Mouse (Mus musculus): ENCODE data around the gene Bmp7.

Bmp7 gene

DNA sequence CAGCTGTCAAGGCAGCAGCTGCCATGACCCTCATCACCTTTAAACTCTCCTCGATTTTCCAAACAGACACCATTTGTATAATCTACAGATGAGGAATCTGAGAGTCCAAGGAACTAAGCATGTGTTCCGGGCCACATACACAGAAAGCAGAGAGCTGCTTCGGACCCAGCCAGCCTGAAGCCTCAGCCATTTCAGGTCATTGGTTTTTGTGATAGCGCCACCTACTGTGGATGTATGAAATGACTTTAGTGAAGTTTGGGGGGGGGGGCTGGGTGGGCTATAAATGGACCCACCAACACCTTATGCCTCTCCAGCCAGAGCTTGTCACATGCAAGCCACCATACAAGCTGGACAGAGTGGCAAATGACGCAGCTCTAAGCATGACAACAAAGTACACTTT lies 8.9 kb upstream of the Bmp7 start:
- DNase-seq (ENCODE audit: low read depth, low spot score): no peak

DNA sequence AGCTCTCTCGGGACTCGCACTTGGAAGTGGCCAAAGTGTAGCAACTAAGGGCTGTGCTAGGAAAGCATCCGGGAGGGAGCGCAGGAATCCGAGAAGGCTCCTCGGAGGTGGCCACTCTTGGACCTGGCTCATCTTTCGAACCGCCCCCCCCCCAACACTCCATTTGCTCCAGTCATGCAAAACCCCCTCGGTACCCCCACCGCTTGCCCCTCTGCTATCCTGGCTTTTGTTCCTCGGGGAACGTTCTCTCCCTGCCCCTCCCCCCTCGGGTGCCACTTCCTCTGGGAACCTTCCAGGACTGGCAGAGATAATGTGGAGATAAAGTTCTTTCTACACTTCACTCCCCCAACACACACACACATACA lies 660 bp upstream of the Bmp7 start:
- no peak for DNase-seq (ENCODE audit: low read depth, low spot score)

DNA sequence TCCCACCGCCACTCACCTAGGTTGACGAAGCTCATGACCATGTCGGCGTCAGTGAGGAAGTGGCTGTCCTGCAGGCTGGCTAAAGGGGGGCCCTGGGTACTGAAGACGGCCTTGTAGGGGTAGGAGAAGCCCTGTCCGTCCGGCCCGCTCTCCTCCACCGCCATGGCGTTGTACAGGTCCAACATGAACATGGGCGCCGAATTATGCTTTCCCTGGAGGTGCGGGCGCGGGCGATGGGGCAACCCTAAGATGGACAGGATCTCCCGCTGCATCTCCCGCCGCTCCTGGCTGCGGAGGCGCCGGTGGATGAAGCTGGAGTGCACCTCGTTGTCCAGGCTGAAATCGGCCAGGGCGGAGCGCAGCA lies 500 bp downstream of the Bmp7 start:
- DNase-seq (ENCODE audit: low read depth, low spot score): no peak

DNA sequence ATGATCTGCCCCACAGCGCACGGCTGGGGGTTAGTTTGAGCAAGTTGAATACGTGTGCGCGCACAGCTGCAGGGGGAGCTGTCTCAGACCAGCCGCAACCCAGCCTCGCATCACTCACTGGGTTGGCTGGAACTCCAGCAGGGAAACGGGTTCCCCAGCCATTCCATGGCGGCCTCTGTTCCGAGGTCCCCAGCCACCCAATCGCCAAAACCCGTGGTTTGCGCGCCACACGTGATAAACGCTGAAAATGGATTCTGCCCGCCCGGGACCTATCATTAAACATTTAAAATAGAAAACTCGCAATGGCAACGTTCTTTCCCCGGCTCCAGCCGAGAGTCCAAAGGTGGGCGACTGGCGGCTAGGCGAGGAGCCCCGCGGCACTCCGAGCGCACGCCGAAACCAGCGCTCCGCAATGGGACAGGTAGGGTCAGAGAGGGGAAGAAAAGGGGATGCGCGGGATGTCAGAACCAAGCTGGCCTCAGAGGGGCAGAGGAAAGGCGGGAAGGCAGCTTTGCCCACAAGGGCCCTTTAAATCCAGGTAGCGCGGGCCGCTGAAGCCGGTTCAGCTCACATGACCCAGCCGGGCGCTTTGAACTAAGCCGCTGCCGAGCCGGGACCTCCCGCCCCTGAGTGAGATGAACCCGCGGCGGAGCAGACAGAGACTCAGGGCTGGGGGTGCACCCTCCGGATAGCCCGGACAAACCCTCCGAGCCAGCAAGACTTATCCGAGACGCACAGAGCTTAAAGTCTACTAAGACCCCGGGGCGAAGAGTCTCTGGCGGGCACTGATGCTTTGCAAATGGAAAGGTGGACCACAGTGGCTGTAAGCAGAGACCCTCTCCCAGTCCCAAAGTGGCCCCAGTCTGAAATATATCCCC lies 1.1 kb downstream of the Bmp7 start:
- DNase-seq (ENCODE audit: low read depth, low spot score): no peak

DNA sequence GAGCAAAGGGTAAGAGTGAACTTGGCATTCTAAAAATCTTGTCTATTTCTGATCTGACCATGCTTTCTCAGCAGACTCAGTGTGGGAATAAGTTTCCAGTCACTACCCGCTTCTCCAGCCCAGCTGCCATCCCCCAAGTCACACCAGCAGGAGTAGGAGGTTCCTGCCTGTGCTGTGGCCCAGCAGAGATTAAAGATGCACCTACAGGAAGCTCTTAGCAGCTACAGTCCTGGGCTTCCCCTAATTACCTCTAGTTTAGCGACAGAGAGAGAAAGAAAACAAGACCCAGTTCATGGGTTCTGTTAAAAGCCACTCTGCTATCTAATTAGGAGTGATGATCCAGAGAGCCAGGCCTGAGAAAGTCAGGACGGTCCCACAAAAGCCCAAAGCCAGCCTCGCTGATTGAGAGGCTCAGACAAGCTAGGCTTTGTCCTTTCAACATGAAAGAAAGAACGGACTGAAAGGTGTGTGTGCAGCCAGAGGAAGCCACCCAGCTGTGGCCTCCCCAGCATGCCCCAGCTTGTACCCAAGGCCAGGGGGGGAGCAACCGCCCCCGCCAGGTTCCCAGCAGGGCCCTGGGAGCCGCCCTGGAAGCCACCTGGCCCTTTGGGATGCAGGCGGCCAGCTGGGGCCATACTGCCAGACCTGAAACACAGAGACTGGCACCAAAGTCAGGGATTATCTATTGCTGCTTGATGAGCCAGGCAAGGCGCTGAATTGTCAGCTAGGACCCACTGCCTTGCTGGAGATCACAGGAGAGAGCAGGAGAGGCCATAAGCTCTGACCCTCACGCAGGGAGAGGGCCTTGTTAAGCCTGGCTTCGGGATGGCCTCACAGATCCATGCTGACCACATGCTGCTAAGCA lies 2.6 kb downstream of the Bmp7 start:
- DNase-seq (ENCODE audit: low read depth, low spot score): no peak

DNA sequence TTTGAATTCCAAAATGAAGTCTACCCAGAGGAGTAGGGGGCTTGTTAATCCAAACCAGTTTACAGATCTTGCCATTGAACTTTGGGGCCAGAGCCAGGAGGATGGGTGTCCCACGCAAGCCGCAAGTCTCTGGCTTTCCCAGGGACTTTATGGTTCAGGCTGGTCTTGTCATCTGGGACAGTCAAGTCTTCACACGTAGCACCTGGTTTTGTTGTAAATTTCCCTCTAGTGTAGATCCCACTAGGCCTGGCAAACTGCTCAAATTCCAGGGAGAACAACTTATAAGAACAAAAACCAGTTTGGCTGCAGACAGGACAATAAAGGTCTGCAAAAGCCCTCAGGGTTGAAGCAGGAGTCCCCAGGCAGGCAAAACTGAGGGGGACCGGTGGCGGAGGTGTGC lies 3.3 kb downstream of the Bmp7 start:
- no peak for DNase-seq (ENCODE audit: low read depth, low spot score)

DNA sequence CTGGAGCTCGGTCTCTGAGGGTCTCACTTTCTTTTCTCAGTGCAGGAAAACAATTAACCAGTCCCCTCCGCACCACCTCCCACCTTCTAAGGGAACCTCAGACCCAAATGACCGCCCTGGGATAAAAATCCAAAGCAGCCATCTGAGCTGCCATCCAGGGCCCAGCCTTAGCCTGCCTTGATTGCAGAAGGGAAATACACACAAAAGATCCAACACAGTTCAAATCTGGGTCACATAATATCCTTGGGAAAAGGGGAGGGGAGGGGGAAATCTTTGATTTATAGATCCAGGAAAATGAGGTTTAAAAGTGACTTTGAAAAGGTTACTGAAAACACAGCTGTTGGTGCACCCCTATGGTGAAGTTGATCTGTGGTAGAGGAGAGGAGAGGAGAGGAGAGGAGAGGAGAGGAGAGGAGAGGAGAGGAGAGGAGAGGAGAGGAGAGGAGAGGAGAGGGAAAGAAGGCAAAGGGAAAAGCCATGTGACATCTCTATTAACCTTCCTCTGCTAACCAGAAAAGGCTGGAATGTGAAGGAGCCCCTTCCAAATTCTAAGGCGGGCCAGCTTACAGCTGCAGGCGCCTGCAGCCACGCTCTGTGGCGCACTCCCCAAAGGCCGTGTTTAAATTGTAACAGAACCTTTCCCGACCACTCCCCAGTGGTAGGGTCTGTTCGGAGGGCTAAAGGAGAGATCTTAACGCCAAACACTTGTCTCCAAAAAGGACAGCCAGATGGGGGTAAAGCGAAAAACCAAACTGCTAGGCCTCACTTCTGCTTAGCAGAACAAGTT lies 4.2 kb downstream of the Bmp7 start:
- no peak for DNase-seq (ENCODE audit: low read depth, low spot score)

DNA sequence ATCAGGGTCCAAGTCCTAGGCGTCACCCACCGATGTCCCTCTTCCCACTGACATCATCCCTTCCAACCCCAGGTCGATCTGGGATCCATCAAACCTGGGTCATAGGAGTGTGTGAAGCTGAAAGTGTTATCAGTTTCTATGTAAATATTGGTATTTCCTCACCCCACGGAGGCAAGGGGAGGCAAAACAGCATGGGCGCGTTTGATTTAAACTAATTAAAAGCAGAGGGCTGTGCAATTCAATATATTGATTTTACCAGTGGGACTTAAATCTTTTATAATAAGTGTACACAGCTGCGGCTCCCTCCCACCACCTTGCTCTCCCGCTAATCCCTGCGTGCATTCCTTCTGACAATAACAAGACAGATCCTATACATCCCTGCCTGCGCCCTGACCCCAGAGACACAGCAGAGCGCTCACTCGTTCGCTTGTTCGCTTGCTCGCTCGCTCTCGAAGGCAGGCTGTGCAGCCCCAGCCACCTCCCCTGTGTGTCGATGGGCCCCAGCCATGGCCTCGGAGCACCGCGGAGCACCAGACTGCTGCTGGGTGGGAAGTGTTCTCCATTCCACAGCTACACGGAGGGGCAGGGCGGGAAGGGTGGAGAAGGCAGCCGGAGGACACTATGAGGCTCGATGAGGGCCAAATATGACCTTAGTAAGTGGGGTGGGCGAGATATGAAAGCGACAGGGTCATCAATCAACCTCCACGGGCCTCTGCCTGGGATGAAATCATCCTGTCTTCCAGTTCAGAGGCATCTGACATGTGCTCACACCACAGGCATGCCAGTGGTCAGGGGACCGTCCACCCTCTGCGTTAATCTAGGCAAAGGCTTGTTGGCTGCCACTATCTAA lies 5.0 kb downstream of the Bmp7 start:
- DNase-seq (ENCODE audit: low read depth, low spot score): peak; percentile 42

DNA sequence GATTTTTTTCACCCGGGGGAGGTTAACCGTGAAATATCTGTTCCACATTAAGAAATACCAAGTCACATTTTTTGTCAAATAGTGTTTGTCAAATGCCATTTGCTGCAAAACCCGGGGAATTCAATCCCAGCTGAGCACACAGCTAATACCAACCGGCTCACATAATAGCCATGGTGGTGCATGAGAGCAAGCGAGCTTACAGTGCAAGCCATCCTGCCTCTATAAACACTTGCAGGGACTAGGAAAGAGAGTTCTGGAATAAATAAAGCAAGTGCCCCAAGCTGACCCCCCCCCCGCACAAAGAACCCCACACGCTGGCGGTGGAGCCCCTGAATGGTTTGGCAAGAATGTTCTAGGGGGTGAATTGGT lies 5.7 kb downstream of the Bmp7 start:
- no peak for DNase-seq (ENCODE audit: low read depth, low spot score)

DNA sequence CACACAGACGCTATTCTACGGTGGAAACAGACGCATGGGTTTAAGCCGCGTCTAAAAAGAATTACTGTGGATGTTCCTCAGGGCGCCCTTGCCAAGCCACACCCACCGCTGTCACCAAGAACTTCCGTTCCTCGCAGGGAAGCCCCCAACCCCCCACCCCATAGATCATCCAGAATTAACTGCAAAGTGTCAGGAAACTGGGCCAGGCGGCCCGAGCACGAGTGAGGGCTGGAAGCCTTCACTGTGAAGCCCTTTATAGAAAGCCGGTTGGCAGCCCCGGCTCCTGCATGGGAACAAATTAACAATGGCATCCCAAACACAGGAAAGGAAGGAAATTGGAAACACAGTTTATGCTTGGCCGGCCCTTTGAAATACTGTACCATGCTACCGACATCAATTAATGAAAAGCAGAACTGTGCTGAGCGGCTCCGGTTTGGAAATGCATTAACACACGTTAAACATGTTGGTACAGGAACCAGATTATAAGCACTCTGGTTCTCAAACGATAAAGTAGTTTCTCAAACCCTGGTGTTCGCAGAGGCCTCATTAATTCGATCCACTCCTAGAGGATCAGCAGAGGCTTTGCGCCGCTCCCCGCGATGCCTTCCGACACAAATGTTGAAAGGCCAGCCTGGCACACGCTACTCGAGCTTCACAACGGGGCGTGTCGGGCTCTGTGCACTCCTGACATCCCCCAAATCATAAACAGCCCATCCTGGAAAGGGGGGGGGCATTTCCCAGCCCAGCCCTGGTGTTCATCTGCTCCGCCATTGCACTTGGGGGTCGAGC lies 6.3 kb downstream of the Bmp7 start:
- no peak for DNase-seq (ENCODE audit: low read depth, low spot score)

DNA sequence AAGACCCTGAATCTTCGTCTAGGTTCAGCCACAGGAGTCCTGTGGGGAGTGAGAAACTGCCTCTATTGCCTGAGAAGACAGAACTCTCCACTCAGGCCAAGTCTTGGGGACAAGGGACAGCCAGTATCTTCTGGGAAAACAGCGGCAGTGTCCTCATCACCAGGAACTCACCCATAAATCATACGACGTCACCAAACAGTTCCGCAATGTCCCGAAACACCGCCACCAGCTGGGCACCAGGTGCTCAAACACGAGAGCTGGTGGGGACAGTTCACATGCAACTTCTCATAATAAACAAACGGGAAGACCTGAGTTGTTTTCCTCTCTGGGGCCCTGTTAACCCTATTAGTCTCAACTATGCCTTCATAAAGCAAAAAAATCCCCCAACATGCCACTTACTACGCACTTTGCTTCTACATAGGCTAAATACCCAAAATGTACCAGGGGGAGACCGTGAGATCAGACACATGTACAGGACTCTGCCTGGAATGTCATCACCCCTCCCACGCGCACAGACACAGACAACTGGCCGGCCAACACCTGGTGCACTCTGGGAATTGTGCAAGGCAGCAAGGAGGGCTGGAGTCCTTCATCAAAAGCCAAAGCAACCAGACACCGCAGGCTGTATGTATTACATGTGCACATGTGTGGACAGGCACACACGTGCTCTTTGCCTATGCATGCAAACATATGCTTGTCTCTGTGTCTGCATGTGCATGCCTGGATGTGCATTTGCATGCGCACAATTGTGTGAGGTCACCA lies 8.8 kb downstream of the Bmp7 start:
- no peak for DNase-seq (ENCODE audit: low read depth, low spot score)

DNA sequence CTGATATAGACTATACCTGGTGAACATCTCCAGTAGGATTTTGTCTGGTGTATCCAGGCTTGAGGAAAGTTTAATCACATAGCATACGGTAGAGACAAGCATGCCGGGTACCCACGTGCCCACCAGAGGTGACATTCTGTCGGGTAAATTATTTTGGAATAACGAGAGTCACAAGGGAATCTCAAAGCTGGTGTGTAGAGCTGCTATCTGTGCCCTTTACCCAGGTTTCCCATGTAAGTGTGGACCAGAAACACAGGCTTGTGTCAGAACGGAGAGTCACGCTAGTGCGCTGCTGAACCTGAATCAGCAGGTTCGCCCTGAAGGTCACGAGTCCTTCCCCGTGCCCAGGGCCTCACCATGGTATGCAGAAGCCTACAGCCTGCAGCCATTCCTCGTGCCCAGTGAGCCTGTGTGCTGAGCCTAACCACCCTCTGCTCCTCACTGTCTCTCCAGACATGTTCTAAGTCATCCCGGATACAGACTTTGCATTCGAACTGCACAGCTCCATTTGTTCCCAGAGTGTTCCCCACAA lies 10.2 kb downstream of the Bmp7 start:
- no peak for DNase-seq (ENCODE audit: low read depth, low spot score)

DNA sequence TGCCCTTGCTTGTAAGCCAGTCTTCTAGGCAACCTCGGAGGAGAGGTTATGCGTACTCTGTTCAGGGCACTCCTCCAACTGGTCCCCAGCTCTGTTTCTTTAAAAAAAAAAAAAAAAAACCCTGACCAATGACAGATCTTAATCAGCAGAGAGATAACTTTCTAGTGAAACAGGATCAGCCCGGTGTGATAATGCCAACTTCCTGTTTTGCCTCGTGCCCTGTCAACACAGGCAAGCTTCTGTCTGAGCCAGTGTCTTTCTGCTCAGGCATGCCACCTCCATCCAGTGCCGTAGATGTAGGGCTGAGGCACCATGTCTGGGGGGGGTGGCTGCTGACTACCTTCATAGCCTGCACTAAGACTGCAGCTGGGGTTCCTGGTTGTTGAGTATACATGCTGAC lies 12.5 kb downstream of the Bmp7 start:
- DNase-seq (ENCODE audit: low read depth, low spot score): no peak

DNA sequence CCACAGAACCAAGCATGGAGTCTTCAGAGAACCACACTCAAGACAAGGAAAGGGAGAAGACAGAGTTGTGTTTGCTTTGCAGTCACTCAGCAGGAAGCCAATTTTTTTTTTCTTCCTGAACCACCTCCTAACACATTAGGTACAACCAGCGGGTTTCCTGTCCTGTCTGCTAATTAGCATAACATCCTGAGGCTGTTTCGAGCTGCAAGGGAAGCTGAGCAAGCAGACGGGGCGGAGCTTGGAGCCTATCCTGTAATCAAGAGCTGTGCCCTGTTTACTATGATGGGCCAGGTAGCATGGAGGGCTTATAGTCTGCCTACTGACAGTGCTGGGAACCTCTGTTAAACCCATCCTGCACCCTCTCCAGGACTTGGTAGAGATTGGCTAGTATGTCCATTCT lies 13.8 kb downstream of the Bmp7 start:
- DNase-seq (ENCODE audit: low read depth, low spot score): no peak

DNA sequence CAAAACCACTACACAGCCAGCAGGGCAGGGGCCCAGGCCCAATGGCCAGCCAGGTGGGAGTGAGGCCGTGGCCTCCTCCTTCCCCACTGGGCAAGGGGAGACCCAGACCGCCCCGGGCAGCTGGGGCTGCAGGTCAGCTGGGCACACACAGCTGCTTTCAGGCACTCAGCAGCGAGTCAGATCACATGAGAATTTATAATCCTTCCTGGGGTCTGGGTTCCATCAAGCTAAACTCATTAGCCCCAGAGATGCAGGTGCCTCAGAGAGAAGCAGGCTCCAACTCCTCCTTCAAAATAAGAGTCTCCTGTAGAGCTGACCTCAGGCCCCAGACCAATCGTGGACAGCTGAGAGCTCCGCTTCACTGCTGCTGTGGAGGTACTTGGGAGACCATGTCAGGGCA lies 15.2 kb downstream of the Bmp7 start:
- no peak for DNase-seq (ENCODE audit: low read depth, low spot score)

DNA sequence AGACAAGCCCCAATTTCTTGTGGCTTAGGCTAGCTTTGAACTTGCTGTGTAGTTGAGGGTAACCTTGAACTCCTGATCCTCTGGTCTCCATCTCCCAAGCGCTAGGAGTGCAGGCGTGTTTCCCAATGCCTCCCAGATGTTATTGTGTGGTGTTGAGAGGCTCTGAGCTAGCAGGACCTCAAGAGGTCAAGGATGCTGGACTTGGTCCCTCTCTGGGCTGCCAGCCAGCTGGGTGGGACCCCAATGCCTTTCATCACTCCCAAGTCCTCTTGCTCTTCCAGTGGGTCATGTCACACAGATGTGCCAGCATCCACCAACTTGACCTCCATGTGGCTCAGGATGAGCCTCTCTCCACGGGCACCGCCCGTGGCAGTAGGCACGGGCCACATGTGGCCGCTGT lies 16.9 kb downstream of the Bmp7 start:
- DNase-seq (ENCODE audit: low read depth, low spot score): peak; percentile 68

DNA sequence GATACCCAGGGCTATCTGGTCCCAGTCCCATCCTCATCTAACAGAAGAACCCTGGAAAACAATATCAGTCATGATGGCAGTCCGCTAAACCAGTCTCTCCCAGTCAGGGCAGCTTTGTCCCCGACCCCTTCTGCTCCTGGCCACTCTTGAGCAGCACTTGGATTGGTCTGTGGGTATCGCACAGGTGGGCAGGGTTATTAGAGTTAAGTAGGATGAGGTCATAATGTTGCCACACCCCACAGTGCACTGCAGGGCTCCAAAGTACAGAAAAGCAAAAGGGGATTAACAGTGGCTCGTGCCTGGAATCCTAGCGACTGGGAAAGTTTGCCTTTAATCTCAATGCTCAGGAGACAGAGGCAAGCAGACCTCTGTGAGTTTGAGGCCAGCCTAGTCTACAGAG lies 17.5 kb downstream of the Bmp7 start:
- DNase-seq (ENCODE audit: low read depth, low spot score): no peak

DNA sequence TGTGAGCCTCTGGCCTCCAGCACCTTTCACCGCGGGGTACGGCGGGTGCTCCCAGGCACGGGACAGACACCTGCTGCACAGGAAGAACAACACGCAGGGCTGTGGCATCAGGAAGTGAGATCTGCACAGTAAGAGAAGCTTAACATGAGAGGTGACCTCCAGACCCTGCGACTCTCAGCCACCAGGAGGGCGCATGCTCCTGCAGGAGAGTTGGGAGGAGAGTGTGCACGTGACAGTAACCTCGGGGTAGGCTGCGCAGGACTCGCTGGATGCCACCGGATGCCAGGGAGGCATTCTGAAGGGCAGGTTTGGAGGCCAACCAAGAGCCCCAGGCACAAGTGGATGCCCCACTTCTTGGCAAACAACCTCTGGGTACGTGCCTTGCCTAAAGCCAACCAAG lies 26.1 kb downstream of the Bmp7 start:
- no peak for DNase-seq (ENCODE audit: low read depth, low spot score)

DNA sequence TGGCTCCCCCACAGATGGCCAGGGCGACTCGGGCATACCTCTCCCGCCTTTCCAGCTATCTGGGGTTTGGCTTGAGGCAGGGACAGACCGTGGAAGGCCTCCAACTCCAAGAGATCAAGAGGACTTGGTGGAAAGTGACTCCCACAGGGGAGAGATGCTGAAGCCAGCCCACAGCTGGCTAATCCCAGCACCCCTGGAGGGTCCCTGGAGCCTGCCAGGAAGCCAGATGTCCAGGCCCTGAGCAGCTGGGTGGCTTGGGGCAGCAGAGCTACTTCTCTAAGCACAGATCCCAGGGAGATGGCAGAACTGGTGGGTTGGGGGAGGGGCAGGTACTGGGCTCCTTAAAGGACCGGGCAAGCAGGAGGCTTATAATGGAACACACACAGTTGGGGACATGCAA lies 28.4 kb downstream of the Bmp7 start:
- DNase-seq (ENCODE audit: low read depth, low spot score): peak; percentile 12

DNA sequence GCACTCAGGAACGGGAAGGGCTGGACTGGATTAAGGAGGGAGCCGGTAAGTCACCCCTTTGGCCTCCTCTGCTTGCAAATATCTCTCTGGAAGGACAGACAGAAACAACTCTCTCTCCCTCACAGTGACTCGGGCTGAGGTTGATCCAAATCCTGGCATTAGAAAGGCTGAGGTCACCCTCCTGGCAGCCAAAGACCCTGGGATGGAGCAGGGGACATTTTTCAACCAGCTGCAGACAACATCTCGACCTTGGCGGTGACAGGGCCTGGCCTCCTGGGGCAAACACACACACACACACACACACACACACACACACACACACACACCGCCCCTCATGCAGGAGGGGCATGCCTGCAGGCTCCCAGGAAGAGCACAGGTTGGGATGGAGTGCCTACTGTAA lies 29.0 kb downstream of the Bmp7 start:
- DNase-seq (ENCODE audit: low read depth, low spot score): peak; percentile 45

All from skeletal muscle tissue, adult 2 months (tissue).